Comparison of ENCODE assay signal across 26 mouse cellular contexts in genomic region chr13:46526645-46527044, GRCm38 (mm10). TPM values are rescaled to one million over a fixed set of nuclear protein-coding genes. Genes with fewer than 3 reads are reported as not detected.
DNase-seq lines count a peak whose midpoint lies in the region; ATAC-seq lines count a peak whose summit lies in the region.
"Had no signal": no experiment of that assay in that cellular context is flagged by ENCODE, and none has a peak within 500 bp of the region (broad histone marks: within the 10 kb centered on the region; RNA-seq: fewer than 3 reads in every experiment).

No protein-coding gene starts in this region.

- 75% methylated on average over 3 of the region's 3 CpGs for WGBS in kidney, embryonic 16.5 days

- no peaks in the 10 kb centered on the region for H3K27me3 ChIP-seq in kidney, embryonic 16.5 days (ENCODE audit: insufficient read depth, low read length)
- H3K27me3 ChIP-seq: CH12.LX; embryonic facial prominence, embryonic 12.5 days; forebrain, embryonic 15.5 days; Patski had no signal

- H3K4me2 ChIP-seq in kidney, embryonic 16.5 days (replicated peaks; ENCODE audit: low read depth, low read length): no peak overlapping the region
- H3K4me2 ChIP-seq: embryonic facial prominence, embryonic 12.5 days; forebrain, embryonic 13.5 days; forebrain, embryonic 15.5 days had no signal

- DNase-seq in heart, adult 11 months: peak; percentile 41
- DNase-seq in heart, adult 9 months (ENCODE audit: low spot score in 2 of 2): no peak
- no peak for DNase-seq in adrenal gland, adult 18-20 months (ENCODE audit: low spot score in 2 of 2)
- DNase-seq: adrenal gland, adult 2 months; adrenal gland, postnatal 10 days; adrenal gland, postnatal 25 days; B cell, adult 2 months; cerebellum, adult 11 months; cerebellum, adult 18-20 months; cerebellum, adult 8-10 months; cerebellum, adult 9-11 months; cerebellum, postnatal 14 days; cerebellum, postnatal 36 days; forebrain, postnatal 0 days had no signal

- H3K4me1 ChIP-seq in kidney, embryonic 16.5 days (ENCODE audit: insufficient read depth, low read length): no peaks in the 10 kb centered on the region

- H3K36me3 ChIP-seq in kidney, embryonic 16.5 days (ENCODE audit: insufficient read depth, low read length): no peaks in the 10 kb centered on the region
- H3K36me3 ChIP-seq: embryonic facial prominence, embryonic 10.5 days; embryonic facial prominence, embryonic 12.5 days; forebrain, embryonic 15.5 days; G1E had no signal

- H3K9me3 ChIP-seq in kidney, embryonic 16.5 days (ENCODE audit: low read length): no peaks in the 10 kb centered on the region
- H3K9me3 ChIP-seq: embryonic facial prominence, embryonic 10.5 days; embryonic facial prominence, embryonic 12.5 days; forebrain, embryonic 13.5 days; forebrain, embryonic 15.5 days; G1E had no signal

- ATAC-seq in common myeloid progenitor, adult 5-6 weeks (replicated peaks; ENCODE audit: low read depth, poor library complexity, severe bottlenecking): peak; percentile 54; the same call in 1 of the 2 replicates
- peak; percentile 48 for ATAC-seq in megakaryocyte progenitor cell, adult 5-6 weeks (replicated peaks; ENCODE audit: poor library complexity)
- no peak for ATAC-seq in kidney, embryonic 16.5 days (ENCODE audit: low FRiP score, low TSS enrichment)
- ATAC-seq: activated CD4-positive, CD25-positive, alpha-beta regulatory T cell, adult 4 months; CD4-positive, CD25-positive, alpha-beta regulatory T cell, adult 4 months; forebrain, embryonic 13.5 days; forebrain, embryonic 15.5 days; forebrain, postnatal 0 days; Patski had no signal

- no peak overlapping the region for H3K27ac ChIP-seq in kidney, embryonic 16.5 days (ENCODE audit: low read length)
- H3K27ac ChIP-seq: embryonic facial prominence, embryonic 10.5 days; embryonic facial prominence, embryonic 12.5 days; forebrain, embryonic 13.5 days; forebrain, embryonic 15.5 days had no signal

- no peak overlapping the region for H3K4me3 ChIP-seq in kidney, embryonic 16.5 days (ENCODE audit: low read length)
- H3K4me3 ChIP-seq: embryonic facial prominence, embryonic 10.5 days; embryonic facial prominence, embryonic 12.5 days; forebrain, embryonic 13.5 days; forebrain, embryonic 15.5 days had no signal

- no peak overlapping the region for H3K9ac ChIP-seq in kidney, embryonic 16.5 days (replicated peaks; ENCODE audit: low read length)
- H3K9ac ChIP-seq: embryonic facial prominence, embryonic 12.5 days; forebrain, embryonic 13.5 days; forebrain, embryonic 15.5 days; forebrain, postnatal 0 days had no signal

RNA-seq across cellular contexts. Expression of gene Cap2, which starts 25.0 kb away (rescaled TPM):
- total RNA-seq in common myeloid progenitor, adult 5-6 weeks (2017): 0.15 and 1.0 TPM in 2 replicates
- 0.20 and 0.39 TPM in 2 replicates for total RNA-seq in megakaryocyte progenitor cell, adult 5-6 weeks (2015)
- total RNA-seq in megakaryocyte progenitor cell, adult 5-6 weeks (2017): 0.14 TPM in 1 of 2 replicates, not detected in the other
- total RNA-seq in adrenal gland, adult 18-20 months (2021): 1 to 10 TPM; 5.1 to 5.6 TPM
- polyA plus RNA-seq in kidney, embryonic 16.5 days (2015; fragmentation: Nextera tagmentation; extraction: Ambion mirVana): 7.3 and 8.1 TPM in 2 replicates
- polyA plus RNA-seq: G1E, Patski had no signal
